Mouse (Mus musculus) ovary, postnatal 14 days (tissue): Measurements from ENCODE around the gene Slc12a7.
A peak's percentile ranks its signal among the peaks of the same experiment; 100 is the strongest.

ENCODE experiments used
- DNase-seq: peaks from one replicate; pipeline ENCODE4 v3.0.0; 2022; ENCODE audit warnings: low spot score

Slc12a7 gene

DNA sequence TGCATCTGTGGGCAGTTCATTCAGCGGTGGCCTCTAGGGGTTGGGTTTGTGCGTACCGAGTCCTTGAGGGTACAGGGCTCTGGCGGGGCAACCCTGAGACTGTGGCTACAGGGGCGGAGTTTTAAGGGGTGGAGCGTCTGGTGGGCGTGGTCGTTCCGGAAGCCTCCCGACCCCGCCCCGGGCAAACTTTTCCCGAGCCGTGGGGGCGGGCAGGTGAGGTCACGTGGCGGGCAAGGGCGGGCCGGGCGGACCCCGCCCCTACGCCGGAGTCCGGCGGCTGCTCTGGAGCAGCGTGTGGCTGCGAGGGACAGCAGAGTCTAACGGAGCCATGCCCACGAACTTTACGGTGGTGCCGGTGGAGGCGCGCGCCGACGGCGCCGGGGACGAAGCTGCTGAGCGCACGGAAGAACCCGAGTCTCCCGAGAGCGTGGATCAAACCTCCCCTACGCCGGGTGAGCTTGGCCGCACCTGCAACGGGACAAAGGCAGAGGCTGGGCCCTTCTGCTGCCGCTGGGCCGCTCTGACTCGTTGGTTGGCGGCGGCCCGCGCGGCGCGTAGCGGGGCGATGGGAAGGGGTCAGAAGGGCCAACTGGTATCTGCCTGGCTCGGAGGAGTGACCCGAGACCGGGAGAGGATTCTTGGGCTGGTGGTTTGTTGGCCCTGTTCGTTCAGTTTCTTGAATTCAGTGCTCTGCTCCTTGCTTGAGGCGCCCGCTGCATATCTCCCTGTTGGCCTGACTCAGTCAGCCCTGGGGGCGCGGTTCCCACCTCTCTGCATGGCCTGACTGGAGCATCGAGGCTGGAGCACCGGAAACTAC lies 30.8 kb downstream of the Slc12a7 start:
- DNase-seq: peak; percentile 85

- no peak for DNase-seq
Measured at GRCm38 (mm10) chr13:73764256-73764775, 31.4 kb downstream of the Slc12a7 start.

- no peak for DNase-seq
Measured at GRCm38 (mm10) chr13:73765393-73765792, 32.5 kb downstream of the Slc12a7 start.

- DNase-seq: no peak
Measured at GRCm38 (mm10) chr13:73767224-73767623, 34.3 kb downstream of the Slc12a7 start.

- DNase-seq: no peak
Measured at GRCm38 (mm10) chr13:73767754-73768153, 34.9 kb downstream of the Slc12a7 start.

DNA sequence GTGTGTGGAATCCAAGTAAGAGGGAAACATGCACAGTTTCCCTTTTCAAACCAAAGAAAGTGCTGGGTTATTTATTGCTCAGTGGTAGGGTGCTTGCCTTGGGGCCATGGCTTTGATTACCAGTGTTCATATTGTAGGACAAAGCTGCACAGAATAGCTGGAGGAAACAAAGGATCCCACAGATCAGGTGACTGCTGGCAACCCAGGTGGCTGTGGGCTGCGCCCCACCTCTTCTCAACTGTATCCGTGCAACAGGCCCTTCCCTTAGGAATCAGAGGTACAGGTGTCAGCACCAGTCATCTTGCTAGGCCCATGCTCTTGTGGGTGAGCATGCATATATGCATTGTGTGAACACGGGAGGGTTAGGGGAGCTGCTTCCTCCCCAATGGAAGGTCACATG lies 35.4 kb downstream of the Slc12a7 start:
- DNase-seq: no peak

GRCm38 (mm10) chr13:73769916-73770682 lies 37.2 kb downstream of the Slc12a7 start:
- no peak for DNase-seq

- DNase-seq: no peak
Measured at GRCm38 (mm10) chr13:73771131-73771530, 38.2 kb downstream of the Slc12a7 start.

- no peak for DNase-seq
Measured at GRCm38 (mm10) chr13:73772655-73773054, 39.8 kb downstream of the Slc12a7 start.

- peak; percentile 48 for DNase-seq
Measured at GRCm38 (mm10) chr13:73773519-73774205, 40.8 kb downstream of the Slc12a7 start.

- DNase-seq: no peak
Measured at GRCm38 (mm10) chr13:73775786-73776185, 42.9 kb downstream of the Slc12a7 start.

GRCm38 (mm10) chr13:73777578-73777977 lies 44.7 kb downstream of the Slc12a7 start:
- no peak for DNase-seq

DNA sequence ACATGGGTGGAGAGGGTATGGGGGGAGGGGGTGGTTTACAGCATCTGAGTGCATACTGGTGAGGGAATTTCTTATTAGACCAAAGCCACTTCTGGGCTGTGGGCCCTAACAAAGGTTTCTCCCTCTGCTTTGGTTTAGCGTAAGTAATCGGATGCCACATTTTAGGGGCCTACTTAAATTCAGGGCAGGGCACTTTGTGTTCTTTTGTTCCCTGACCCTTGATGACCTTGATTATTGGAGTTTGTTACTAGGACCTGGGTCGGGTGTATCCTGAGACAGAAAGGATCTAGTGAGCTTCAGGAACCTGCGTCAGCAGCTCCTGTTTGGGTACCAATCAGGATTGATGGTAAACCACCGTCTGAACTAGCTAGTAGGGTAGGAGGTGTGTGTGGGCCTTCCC lies 49.6 kb downstream of the Slc12a7 start:
- no peak for DNase-seq

DNA sequence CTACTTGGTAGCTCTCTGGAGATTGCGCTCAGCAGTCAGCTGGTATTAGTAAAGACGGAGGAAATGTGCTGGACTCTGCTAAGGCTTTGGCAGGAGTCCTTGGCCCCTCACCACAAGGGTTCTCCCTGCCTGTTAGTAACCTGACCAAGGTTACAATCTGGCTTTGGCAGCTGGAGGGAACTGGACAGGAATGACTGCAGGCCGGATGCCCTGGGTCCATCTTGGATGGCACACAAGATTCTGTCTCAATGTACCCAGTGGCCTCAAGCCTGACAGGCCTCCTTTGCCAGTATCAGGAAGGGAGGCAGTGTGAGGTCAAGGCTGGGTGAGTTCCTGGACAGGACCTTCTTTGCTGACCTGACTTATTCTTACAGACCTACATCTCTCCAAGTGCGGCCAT lies 59.3 kb downstream of the Slc12a7 start:
- DNase-seq: no peak

DNA sequence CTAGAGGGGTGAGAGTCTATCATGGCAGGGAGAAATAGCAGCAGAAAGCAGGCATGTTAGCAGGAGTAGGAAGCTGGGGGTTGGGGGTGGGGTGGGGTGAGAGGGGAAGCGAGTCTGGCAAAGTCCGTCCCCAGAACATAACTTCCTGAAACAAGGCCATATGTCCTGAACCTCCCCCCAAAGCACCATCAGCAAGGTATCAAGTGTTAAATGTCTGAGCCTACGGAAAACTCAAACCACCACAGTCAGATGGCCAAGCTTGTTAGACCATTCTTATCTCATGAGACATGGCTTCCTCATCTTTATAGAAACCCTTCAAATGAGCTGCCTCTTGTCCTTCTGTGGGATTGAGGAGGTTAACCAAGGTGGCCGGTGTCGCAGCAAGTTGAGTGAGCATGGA lies 60.3 kb downstream of the Slc12a7 start:
- DNase-seq: no peak

DNA sequence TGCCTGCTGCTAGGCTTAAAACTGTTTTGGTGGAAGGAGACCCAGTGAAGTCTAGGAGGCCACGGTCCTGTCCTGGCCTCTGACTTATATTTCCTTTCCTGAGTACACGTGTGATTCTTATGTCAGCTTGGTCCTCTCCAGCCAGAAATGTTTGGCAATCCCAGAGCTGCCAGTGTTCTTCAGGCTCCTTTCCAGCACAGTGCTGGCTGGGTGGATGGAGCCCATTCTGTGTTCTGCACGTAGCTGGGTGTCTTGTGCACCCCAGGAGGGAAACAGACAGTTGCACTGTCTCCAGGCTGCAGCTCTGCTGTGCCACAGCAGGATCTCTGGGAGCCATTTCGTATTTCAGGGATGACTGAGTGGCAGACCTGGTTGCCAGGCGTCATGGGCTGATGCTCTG lies 66.2 kb downstream of the Slc12a7 start:
- DNase-seq: no peak

DNA sequence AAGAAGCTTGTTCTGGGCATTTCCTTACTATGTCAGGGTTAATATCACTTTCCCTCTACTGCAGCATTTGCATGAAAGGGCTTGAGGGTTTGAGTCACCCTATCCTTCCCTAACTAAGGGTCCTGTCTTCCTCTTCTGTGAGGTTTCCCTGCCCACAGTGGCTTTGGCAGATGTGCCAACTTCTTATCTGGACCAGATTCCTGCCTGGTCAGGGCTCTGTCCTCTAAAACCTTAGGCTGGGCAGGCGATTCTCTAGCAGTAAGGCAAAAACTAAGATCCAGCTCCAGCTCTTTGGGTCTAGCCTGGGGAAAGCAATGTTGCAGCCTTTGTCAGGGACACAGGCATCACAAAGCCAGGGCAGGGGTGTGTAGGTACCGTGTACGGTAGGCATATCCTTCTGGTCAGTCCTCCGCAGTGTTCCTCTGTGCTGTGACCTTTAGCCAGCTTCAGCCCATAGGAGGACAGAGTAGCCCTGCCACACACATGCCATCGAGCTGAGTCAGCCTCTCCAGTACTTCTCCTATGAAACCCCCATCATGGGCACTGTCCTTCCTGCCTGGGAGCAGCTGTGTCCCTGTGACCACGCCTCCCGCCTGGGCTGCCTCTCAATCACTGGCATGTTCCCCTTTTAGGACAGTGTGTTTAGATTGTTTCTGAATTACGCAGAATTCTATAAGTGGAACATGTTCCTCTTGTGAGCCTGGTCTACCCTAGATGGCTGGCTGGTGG lies 70.7 kb downstream of the Slc12a7 start:
- DNase-seq: no peak

DNA sequence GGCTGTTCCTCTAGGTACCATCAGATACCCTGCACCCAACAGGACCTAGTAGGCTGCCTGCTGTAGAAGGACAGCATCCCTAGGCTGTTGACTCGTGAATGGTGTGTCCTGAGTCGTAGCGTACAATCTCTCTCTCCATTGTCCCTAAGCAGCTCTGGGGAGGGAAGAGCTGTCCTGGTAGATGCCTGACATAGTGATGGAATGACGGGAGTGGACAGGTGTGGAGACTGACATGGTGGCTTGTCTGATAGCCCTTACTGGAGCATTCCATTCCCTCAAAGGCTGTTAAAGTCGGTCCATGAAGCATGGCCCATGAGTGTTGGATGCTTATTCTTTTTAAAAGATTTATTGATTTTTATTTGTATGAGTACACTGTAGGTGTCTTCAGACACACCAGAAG lies 72.0 kb downstream of the Slc12a7 start:
- no peak for DNase-seq

DNA sequence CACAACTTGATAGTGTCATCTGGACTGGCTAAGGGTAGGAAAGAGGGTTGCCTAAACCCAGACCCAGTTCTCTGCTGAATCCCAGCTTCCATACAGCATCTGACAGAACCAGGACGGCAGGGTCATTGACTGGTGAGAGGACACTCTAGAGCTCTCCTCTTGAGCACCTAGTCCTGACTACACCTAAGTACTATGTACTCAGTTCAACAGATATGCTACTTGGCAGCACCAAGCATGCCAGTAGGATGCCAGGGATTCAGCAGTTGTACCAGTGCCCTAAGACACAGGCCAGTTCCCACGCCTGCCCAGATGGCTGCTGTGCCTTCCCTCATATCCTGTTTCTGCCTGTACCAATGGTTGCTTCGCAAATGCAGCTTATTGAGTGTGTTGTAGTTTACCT lies 80.0 kb downstream of the Slc12a7 start:
- DNase-seq: no peak

DNA sequence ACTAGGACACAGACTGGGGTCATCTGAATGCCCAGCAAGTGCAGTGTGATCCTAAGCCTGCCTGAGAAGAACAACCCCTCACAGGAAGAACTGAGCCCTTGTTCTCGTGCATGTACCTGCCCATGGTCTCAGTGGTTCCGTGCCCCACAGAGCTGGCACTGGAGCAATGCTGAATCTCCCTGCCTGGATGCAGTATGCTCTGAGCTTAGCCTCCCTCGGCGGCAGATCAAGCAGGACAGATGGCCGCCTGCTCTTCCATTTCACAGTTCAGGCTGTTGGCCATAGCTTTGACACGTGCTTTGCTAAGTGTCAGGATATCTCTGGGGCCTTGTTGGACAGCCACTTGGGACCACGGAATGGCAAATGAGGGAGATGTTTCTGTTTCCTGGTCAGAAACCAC lies 81.3 kb downstream of the Slc12a7 start:
- no peak for DNase-seq

DNA sequence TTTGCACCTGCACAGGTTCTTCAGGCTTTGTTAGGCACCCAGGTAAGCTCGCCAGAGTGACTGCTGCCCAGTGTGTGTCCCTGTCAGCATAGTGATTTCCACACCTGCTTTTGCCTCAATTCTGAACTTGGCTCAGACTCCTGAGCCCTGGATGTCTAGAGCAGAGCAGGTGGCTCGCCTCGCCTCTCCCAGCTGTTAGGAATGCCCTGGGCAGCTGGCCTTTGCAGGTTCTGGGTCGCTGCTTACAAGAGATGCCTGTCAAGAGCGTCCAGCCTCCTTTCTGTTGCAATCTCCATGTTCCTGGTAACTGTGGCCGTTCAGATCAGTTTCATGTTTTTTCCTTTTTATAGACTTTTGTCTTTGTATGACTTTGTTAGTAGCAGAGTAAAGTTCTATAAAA lies 83.4 kb downstream of the Slc12a7 start:
- DNase-seq: no peak

DNA sequence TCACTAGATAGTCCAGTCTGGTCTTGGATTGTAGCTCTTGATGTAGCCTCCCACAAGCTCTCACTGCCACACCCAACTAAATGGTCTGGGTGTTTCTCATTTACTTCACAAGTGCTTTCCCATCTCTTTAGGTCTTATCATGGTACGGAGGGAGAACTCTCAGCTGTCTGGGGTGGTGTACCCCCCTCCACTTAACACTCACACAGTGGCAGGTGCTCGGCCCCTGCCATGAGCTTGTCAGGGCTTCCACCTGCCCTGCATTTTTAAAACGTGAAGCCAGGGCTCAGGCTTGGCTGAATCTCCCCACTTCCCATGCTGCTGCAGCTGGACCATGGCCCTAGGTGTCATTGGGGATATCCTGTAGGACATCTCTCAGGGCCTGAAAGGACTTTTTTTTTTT lies 86.0 kb downstream of the Slc12a7 start:
- DNase-seq: no peak
